8 mouse cellular contexts compared by ENCODE assay signal in genomic region chr10:84916810-84917730, GRCm38 (mm10). TPM values are rescaled to one million over a fixed set of nuclear protein-coding genes. Genes with fewer than 3 reads are reported as not detected.
DNase-seq lines count a peak whose midpoint lies in the region; ATAC-seq lines count a peak whose summit lies in the region.

Gene Ric8b (plus strand): TSS chr10:84917616.

- DNase-seq in adrenal gland, adult (ENCODE audit: inconsistent age in 2 of 2, low spot score in 1 of 2), result peak; percentile 97 to 100
- DNase-seq in embryo, embryonic 10.5 days (ENCODE audit: low spot score), result peak; percentile 99
- DNase-seq in gastrocnemius, postnatal 14 days, result peak; percentile 95
- DNase-seq in left cerebral cortex, postnatal 10 days (ENCODE audit: extremely low spot score in 1 of 2, low spot score in 2 of 2), result peak; percentile 96 to 98
- peak; percentile 98 for DNase-seq in right cerebral cortex, postnatal 25 days
- peak; percentile 93 to 96 for DNase-seq in urinary bladder, postnatal 4 days (ENCODE audit: low spot score in 2 of 2)

- intact Hi-C loops in gastrocnemius, postnatal 14 days (cut with DNase I; ENCODE audit: low total_unique reads), result no loop called here
- intact Hi-C loops in left cerebral cortex, postnatal 10 days (cut with DNase I), result no loop called here

- ATAC-seq in inflammation-experienced regulatory T-cells, adult 6 months, result peak; percentile 95
- ATAC-seq in megakaryocyte-erythroid progenitor cell, adult 5-6 weeks (replicated peaks; ENCODE audit: low FRiP score, low TSS enrichment, poor library complexity, severe bottlenecking), result peak; percentile 98

RNA-seq across cellular contexts. Expression of gene Ric8b, which starts in this region (rescaled TPM):
- 10 to 100 TPM; 34.5 to 35.0 TPM for total RNA-seq in gastrocnemius, postnatal 14 days (2021)
- polyA plus RNA-seq in inflammation-experienced regulatory T-cells, adult 6 months (2017; shearing (Covaris generic)), result 1 to 10 TPM; 5.4 to 9.2 (median 7.6) TPM
- total RNA-seq in left cerebral cortex, postnatal 10 days (2021), result 10 to 100 TPM; 41.5 to 44.7 TPM
- 10.4 and 14.1 TPM in 2 replicates for total RNA-seq in megakaryocyte-erythroid progenitor cell, adult 5-6 weeks (2014; fragmentation: Nextera tagmentation)
- total RNA-seq in megakaryocyte-erythroid progenitor cell, adult 5-6 weeks (2017), result 13.7 and 18.3 TPM in 2 replicates

Comparison
In these comparisons a context has a peak if more than half of its experiments do, and no peak if none do; other contexts are left out.
1. Peak in every context shown above with its lines: DNase-seq and ATAC-seq.